Mouse (Mus musculus): ENCODE results near the gene Rarb. TPM values are rescaled to one million over a fixed set of nuclear protein-coding genes. Genes with fewer than 3 reads are reported as not detected.

Gene Rarb
- polyA plus RNA-seq, 1 experiment, result not detected

DNA sequence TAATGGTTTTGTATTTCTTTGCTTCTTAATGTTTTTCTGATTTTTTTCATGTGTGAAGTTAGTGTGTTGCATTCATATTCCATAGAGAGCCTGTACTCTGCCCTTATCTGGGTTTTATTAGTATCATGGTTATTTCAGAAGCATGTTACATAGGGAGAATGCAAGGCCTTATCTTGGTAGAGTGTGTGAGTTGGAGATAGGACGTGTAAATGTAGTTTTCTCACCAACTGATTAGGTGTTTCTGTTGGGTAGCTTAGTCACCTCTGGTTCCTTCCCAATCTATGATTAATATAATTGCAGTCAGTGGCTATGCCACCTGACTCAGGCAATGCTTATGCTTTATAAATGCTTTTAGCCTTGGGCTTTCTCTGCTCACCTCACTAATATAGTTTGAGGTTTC lies 434.2 kb downstream of the Rarb start:
- Histone ChIP-seq H3K4me3 (ENCODE audit: insufficient read depth, low read depth, low read length) (no peak overlapping the region), H3K27ac (ENCODE audit: insufficient read depth, low read depth, low read length) (no peak overlapping the region), H3K4me1 (ENCODE audit: control insufficient read depth, insufficient read depth, low read length) (no peaks in the 10 kb centered on the region)
- 35% methylated on average over 1 of the region's 1 CpGs for WGBS
- no peak for TF ChIP-seq POLR2A (IDR thresholded peaks at IDR 0.05; ENCODE audit: insufficient read depth, low read depth, low read length)
